Mouse (Mus musculus): ENCODE data around the gene Lpin2.

GRCm38 (mm10) chr17:71268152-71268551 lies 85.8 kb downstream of the Lpin2 start:
- no peak for TF ChIP-seq CTCF (IDR thresholded peaks at IDR 0.05; ENCODE audit: low read depth, low read length)
- TF ChIP-seq POLR2A (IDR thresholded peaks at IDR 0.05; ENCODE audit: extremely low read depth, insufficient read depth, low read length): no peak

Data from liver, adult 2 months (tissue).